Mouse (Mus musculus) left cerebral cortex, postnatal 14 days (tissue): ENCODE results near the gene Phyhipl. TPM values are rescaled to one million over a fixed set of nuclear protein-coding genes. Genes with fewer than 3 reads are reported as not detected.
A peak's percentile ranks its signal among the peaks of the same experiment; 100 is the strongest.

Source experiments
- DNase-seq, 2 experiments: peaks; one replicate each; pipeline ENCODE4 v3.0.0; 2021 to 2022; ENCODE audit warnings: low spot score in 2 of 2, mixed read lengths in 1 of 2
- intact Hi-C: fragments of 180-260 bp; cut with DNase I; formaldehyde crosslinking; loops from one replicate; pipeline ENCODE4 v1.15.1; 2025
- total RNA-seq, 2 experiments: library from RNA; stranded (reverse); gene quantifications; 2 replicates each; pipeline ENCODE4 v1.2.3; 2021

Gene Phyhipl
- total RNA-seq, 2 experiments from 2014 or later, result 212 to 227 TPM

- no peak for DNase-seq
- intact Hi-C loops, result no loop called here
These were observed 15.6 kb downstream of the Phyhipl start for GRCm38 (mm10) chr10:70640075-70640737.

DNA sequence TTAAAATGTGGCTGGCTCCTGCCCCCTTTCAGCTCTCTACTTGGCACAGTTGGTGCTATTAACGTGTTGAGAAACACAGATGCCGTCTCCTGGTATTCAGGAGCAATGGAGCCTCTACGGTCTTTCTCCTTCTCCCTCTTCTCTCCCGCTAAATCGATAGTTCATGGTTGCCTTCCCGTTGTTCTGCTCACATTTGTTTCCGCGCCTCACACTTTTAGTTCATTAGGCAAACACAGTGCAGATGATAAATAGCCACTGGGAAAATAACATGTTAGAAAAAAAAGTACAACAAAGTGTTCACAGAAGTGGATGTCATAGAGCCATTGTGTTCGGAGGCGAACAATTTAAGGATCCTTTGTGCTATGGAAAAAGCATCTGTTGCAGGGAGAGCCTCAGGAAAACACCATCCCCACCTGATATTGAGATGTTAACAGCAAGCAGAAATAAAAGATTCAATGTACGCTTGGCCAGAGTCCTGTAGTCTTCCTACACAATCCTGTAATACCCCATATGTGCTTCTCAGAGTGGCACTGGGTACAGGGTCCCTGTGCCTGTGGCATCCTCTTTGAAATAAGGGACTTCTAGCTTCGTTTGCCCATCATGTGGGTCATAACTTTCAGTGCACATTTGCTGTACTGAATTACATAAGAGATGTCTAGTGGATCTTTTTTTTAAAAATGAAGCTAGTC, 18.0 kb downstream of the Phyhipl start:
- intact Hi-C loops, result no loop called here
- DNase-seq, result no peak

GRCm38 (mm10) chr10:70635261-70635660, 20.5 kb downstream of the Phyhipl start:
- intact Hi-C loops, result no loop called here
- no peak for DNase-seq

- intact Hi-C loops, result no loop called here
- DNase-seq, result no peak
These were observed 24.6 kb downstream of the Phyhipl start for GRCm38 (mm10) chr10:70631142-70631541.

GRCm38 (mm10) chr10:70623461-70623860, 32.3 kb downstream of the Phyhipl start:
- no peak for DNase-seq

DNA sequence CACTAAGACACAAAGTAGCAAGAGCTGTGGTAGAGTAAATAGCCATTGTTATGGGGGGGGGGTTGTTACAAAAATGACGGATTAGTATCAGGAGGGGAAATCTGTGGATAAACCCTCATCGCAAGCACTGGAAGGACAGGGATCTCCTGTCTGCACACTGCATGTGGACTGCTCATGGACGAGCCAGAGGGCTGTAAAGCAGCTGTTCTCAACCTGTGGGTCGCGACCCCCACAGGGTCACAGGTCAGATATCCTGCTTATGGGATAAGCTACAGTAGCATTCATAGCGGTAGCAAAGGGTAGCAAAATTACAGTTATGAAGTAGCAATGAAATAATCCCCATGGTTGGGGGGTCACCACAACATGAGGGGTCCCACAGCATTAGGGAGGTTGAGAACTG, 39.4 kb downstream of the Phyhipl start:
- intact Hi-C loops, result no loop called here
- no peak for DNase-seq

More at GRCm38 (mm10) chr10:70623461-70623860, 32.3 kb downstream of the Phyhipl start:
- intact Hi-C loops, result no loop called here

- intact Hi-C loops, result no loop called here
- no peak for DNase-seq
These were observed 44.1 kb downstream of the Phyhipl start for GRCm38 (mm10) chr10:70611633-70612032.

DNA sequence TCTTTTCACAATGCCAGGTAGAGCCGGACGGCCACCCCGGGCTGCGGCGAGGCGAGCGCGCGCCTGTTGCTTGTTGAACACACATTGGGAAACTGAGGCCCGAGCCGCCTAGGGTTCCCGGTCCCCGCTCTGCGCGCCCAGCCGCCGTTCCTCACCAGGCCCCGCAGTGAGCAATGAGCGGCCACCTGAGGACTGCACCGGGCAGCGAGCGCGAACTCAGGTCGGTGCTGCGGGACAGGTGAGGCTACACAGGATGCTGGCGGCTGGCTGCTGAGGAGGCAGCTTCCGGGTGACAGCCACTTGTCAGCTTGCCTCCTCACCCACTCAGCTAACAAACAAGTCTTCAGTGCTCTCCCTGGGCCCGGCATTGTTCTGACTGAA, 55.9 kb downstream of the Phyhipl start:
- no peak for DNase-seq
- intact Hi-C loops, result loop anchor here (2.0 to 10.0 kb wide), 3 partner anchors 117 to 365 kb away; no protein-coding TSS in a partner anchor

GRCm38 (mm10) chr10:70599126-70599924, 56.4 kb downstream of the Phyhipl start:
- peak; percentile 94 to 95 for DNase-seq
- intact Hi-C loops, result loop anchor here (5.0 to 10.0 kb wide), 2 partner anchors 213 to 365 kb away; no protein-coding TSS in a partner anchor

DNA sequence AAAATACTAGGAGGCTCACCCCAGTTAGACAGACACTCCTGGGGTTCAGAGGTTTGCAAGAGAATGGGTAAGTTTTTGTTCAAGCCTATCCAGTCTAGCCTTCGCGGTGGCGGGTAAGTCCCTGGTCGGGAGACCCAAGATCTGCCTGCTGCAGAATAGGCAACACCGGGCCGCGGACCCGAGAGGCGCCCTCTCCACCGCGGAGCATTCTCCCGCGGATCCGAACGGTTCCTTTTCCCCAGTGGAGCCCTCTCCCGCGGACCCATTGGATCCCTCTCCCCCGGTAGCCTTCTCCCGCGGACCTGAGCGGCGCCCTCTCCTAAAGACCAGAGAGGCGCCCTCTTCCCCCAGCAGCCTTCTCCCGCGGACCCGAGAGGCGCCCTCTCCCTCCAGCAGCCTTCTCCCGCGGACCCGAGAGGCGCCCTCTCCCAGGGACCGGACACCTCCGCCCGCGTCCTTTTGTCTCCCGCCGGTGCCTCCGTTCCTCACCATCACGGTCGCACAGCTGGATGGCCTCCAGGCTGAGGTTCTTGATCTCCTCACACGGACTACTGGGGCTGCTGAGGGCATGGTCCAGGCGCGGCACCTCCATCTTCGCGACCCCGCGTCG, 57.1 kb downstream of the Phyhipl start:
- intact Hi-C loops, result loop anchor here (5.0 to 10.0 kb wide), 2 partner anchors 214 to 366 kb away; no protein-coding TSS in a partner anchor
- DNase-seq, result peak; percentile 31 to 45

- intact Hi-C loops, result loop anchor here (5.0 to 10.0 kb wide), 2 partner anchors 214 to 367 kb away; no protein-coding TSS in a partner anchor
These were observed 57.7 kb downstream of the Phyhipl start for GRCm38 (mm10) chr10:70598081-70598515.

GRCm38 (mm10) chr10:70594007-70594406, 61.8 kb downstream of the Phyhipl start:
- intact Hi-C loops, result loop anchor here (10.0 kb wide), 1 partner anchor 371 kb away; no protein-coding TSS in a partner anchor
- DNase-seq, result peak; percentile 22 to 52

More at GRCm38 (mm10) chr10:70598081-70598515, 57.7 kb downstream of the Phyhipl start:
- DNase-seq, result peak; percentile 17 to 36

DNA sequence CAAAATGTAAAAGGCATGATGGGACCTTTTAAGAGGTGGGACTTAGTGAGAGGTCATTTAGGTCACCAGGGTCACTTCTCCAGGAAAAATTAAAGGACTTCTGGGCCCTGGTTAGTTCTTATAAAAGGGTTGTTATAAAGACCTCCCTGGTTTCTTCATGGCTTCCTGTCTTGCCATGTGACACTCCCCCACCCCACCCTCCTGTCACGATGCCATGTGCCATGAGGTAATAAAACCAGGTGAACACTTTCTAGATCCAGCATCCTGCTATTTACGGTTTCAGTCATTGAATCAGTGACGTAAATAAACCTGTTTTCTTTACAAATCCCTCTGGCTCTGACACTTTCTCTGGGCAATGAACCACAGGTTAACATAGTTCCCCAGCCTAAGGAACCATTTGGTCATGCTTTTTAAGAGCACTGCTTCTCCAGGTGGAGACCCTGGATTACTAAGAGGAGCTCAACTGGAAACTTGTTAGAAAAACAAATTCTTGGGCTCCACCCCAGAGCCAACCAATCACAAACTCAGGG, 68.8 kb downstream of the Phyhipl start:
- no peak for DNase-seq
- intact Hi-C loops, result no loop called here

- no peak for DNase-seq
- intact Hi-C loops, result no loop called here
These were observed 71.6 kb downstream of the Phyhipl start for GRCm38 (mm10) chr10:70584171-70584570.

- DNase-seq, result no peak
- intact Hi-C loops, result no loop called here
These were observed 74.1 kb downstream of the Phyhipl start for GRCm38 (mm10) chr10:70581556-70582211.

DNA sequence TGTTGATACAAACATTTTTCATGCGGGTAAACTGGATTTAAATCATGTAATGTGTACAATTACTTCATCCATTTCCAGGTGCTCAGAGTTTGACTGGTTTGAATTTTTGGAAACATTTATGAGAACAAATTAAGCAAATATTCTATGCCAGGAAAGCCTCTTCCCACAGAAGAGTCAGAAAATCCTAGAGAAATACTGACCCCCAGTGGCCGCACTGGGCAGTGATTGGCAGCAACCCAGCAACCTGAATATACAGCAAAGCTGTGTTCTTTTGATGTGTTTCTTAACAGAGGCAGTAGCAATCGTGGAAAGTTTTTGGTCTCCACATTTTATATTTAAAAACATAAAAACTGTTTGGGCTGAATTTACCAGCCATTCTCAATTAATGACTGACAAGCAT, 92.1 kb downstream of the Phyhipl start:
- intact Hi-C loops, result loop anchor here (2.0 to 10.0 kb wide), 4 partner anchors 196 to 661 kb away; no protein-coding TSS in a partner anchor
- peak; percentile 70 to 82 for DNase-seq

GRCm38 (mm10) chr10:70552531-70552930, 103.2 kb downstream of the Phyhipl start:
- intact Hi-C loops, result loop anchor here (10.0 kb wide), 1 partner anchor 412 kb away; no protein-coding TSS in a partner anchor
- no peak for DNase-seq

DNA sequence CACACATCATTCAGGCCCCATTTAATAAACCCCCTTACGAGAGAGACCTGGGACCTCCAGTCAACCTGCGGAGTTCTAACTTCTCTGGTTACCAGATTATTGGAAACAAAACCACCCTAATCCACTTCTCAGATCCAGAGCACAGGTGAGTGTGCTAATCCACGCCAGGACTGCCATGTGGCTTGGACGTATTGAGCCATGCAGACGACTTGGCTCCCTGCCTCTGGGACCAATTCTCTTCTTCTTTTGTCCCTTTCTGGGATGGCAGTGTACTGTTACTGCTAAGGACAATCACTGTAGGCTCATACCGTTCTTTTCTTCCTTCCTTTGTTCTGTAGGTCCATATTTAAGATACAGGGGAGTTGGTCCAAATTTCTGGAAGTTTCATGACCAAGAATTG, 112.9 kb downstream of the Phyhipl start:
- DNase-seq, result no peak
- intact Hi-C loops, result loop anchor here (5.0 kb wide), 1 partner anchor 226 kb away; no protein-coding TSS in a partner anchor
